Mouse (Mus musculus) forebrain, embryonic 15.5 days (tissue): ENCODE results near the gene Tspo2. TPM values are rescaled to one million over a fixed set of nuclear protein-coding genes. Genes with fewer than 3 reads are reported as not detected.

ENCODE experiments used
- polyA plus RNA-seq: library from polyadenylated mRNA; unstranded; fragments of >200 nt; fragmentation: Nextera tagmentation; extraction: Ambion mirVana; gene quantifications from 2 replicates; pipeline ENCODE4 v1.2.1, GENCODE M21; 2015

The Tspo2 gene
- polyA plus RNA-seq, 1 experiment from 2014 or later, result 2.8 TPM

Other genes with a start within 250 kb of the Tspo2 start
- gene Trem1, start 218.8 kb downstream of the Tspo2 start, polyA plus RNA-seq, result not detected in 2 replicates
- not detected in 2 replicates for gene Trem3, start 203.7 kb downstream of the Tspo2 start, polyA plus RNA-seq
- 0.10 TPM in 1 of 2 replicates, not detected in the other for gene Treml4, start 187.2 kb downstream of the Tspo2 start, polyA plus RNA-seq
- gene Treml2, start 152.0 kb downstream of the Tspo2 start, polyA plus RNA-seq, result 0.08 TPM in 1 of 2 replicates, not detected in the other
- gene B430306N03Rik, start 135.4 kb downstream of the Tspo2 start, polyA plus RNA-seq, result 0.09 TPM in 1 of 2 replicates, not detected in the other
- 3.9 and 4.1 TPM in 2 replicates for gene Trem2, start 105.1 kb downstream of the Tspo2 start, polyA plus RNA-seq
- 0.46 and 0.55 TPM in 2 replicates for gene Treml1, start 91.6 kb downstream of the Tspo2 start, polyA plus RNA-seq
- 17.6 and 18.9 TPM in 2 replicates for gene Nfya, start 41.6 kb downstream of the Tspo2 start, polyA plus RNA-seq
- gene Oard1, start 41.5 kb downstream of the Tspo2 start, polyA plus RNA-seq, result 59.0 and 60.7 TPM in 2 replicates
- gene Apobec2, start 18.6 kb downstream of the Tspo2 start, polyA plus RNA-seq, result 0.19 and 0.73 TPM in 2 replicates
- 0.17 and 0.24 TPM in 2 replicates for gene Unc5cl, start 3.4 kb upstream of the Tspo2 start, polyA plus RNA-seq